Mouse (Mus musculus) kidney, postnatal 36 days (tissue): ENCODE results near the gene Napa.

ENCODE experiments used
- DNase-seq, 2 experiments: peaks; one replicate each; pipeline ENCODE4 v3.0.0; 2021 to 2022; ENCODE audit warnings: mixed read lengths in 2 of 2

Gene Napa

GRCm38 (mm10) chr7:16132926-16133325 is 34.7 kb downstream of the Napa start:
- no peak for DNase-seq

- no peak for DNase-seq
Observed at GRCm38 (mm10) chr7:16133691-16134090, 35.4 kb downstream of the Napa start.

- DNase-seq, result no peak
Observed at GRCm38 (mm10) chr7:16134951-16135392, 36.7 kb downstream of the Napa start.

GRCm38 (mm10) chr7:16146489-16147410 is 48.5 kb downstream of the Napa start:
- DNase-seq, result no peak

- DNase-seq, result peak; percentile 39 to 87
Observed at GRCm38 (mm10) chr7:16147643-16148042, 49.4 kb downstream of the Napa start.

GRCm38 (mm10) chr7:16149241-16149640 is 51.0 kb downstream of the Napa start:
- no peak for DNase-seq

- no peak for DNase-seq
Observed at GRCm38 (mm10) chr7:16150191-16151145, 52.2 kb downstream of the Napa start.

- DNase-seq, result peak; percentile 19 to 69
Observed at GRCm38 (mm10) chr7:16153522-16153921, 55.3 kb downstream of the Napa start.

GRCm38 (mm10) chr7:16155132-16155872 is 57.0 kb downstream of the Napa start:
- peak in 1 of 2 experiments; percentile 18 for DNase-seq

- no peak for DNase-seq
Observed at GRCm38 (mm10) chr7:16156105-16156714, 58.0 kb downstream of the Napa start.

- no peak for DNase-seq
Observed at GRCm38 (mm10) chr7:16158735-16159134, 60.5 kb downstream of the Napa start.

- DNase-seq, result no peak
Observed at GRCm38 (mm10) chr7:16160702-16161101, 62.4 kb downstream of the Napa start.

- no peak for DNase-seq
Observed at GRCm38 (mm10) chr7:16161302-16161701, 63.0 kb downstream of the Napa start.

- DNase-seq, result no peak
Observed at GRCm38 (mm10) chr7:16162036-16162435, 63.8 kb downstream of the Napa start.
